Mouse (Mus musculus): ENCODE data around the gene Dip2a. TPM values are rescaled to one million over a fixed set of nuclear protein-coding genes. Genes with fewer than 3 reads are reported as not detected.

The Dip2a gene
- polyA plus RNA-seq, 1 experiment from 2014 or later, result 12.2 TPM

DNA sequence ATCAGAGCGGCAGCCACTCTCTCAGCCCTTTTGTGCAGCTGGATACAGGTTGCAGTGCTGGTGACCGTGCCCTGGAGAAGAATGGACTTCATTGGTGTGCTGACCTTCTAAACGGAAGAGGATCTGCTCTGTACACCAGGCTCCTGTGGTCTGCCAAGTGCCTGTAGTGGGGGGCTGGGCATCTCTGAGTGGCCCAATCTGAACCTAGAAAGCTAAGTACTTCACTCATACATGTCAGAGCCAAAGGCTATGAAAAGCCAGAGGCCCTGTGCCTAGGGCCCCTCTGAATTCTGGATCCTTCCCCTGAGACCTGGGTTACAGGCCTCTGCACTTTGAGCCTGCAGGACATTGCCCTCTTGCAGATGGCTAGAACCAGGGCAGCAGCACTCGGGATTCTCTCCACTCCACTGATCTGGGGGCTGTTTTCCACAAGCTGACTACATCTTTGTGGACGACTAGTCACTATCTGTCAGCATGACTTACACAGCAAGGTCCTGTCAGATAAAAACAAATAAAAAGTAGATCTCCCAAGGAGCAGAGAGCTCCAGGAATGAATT lies 66.5 kb downstream of the Dip2a start:
- Histone ChIP-seq H3K4me3 (ENCODE audit: low read length) (no peak overlapping the region), H3K27me3 (ENCODE audit: insufficient read depth, low read length) (no peaks in the 10 kb centered on the region), H3K27ac (ENCODE audit: low read length) (no peak overlapping the region), H3K36me3 (ENCODE audit: insufficient read depth, low read length) (peaks cover 32% of the 10 kb centered on the region), H3K9me3 (ENCODE audit: low read length) (no peaks in the 10 kb centered on the region), H3K4me1 (ENCODE audit: insufficient read depth, low read length) (no peaks in the 10 kb centered on the region), H3K9ac (replicated peaks; ENCODE audit: low read length) (no peak overlapping the region), H3K4me2 (replicated peaks; ENCODE audit: low read depth, low read length) (no peak overlapping the region)
- 65% methylated on average over 5 of the region's 5 CpGs for WGBS
- ATAC-seq (ENCODE audit: low FRiP score, low TSS enrichment), result no peak

- Histone ChIP-seq H3K9ac (replicated peaks; ENCODE audit: low read length) (no peak overlapping the region), H3K4me1 (ENCODE audit: insufficient read depth, low read length) (no peaks in the 10 kb centered on the region), H3K9me3 (ENCODE audit: low read length) (no peaks in the 10 kb centered on the region), H3K27me3 (ENCODE audit: insufficient read depth, low read length) (no peaks in the 10 kb centered on the region), H3K4me2 (replicated peaks; ENCODE audit: low read depth, low read length) (no peak overlapping the region), H3K4me3 (ENCODE audit: low read length) (no peak overlapping the region), H3K27ac (ENCODE audit: low read length) (no peak overlapping the region), H3K36me3 (ENCODE audit: insufficient read depth, low read length) (peaks cover 39% of the 10 kb centered on the region)
- 80% methylated on average over 10 of the region's 10 CpGs for WGBS
- no peak for ATAC-seq (ENCODE audit: low FRiP score, low TSS enrichment)
Measured at GRCm38 (mm10) chr10:76275256-76275655, 69.8 kb downstream of the Dip2a start.

DNA sequence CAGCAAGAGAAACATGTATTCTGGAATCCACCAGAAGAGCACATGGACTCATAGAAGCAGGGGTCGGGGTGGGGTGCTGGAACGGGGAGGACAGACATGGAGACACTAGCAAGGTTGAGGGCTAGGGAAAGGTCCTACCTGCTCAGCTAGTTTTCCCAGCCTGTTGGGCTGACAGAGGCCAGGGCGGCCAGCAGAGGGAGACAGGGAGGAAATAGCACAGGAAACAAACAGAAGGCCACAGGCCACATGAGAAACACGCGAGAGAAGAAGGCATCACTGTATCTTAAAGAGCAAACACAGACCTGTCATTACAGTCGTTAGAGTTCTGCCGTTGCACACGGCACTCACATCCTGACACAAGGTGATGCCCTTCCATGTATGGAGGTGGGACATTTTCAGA lies 73.9 kb downstream of the Dip2a start:
- H3K9me3 ChIP-seq (ENCODE audit: low read length), result no peaks in the 10 kb centered on the region
- H3K27ac ChIP-seq (ENCODE audit: low read length), result no peak overlapping the region
- peaks cover 38% of the 10 kb centered on the region for H3K36me3 ChIP-seq (ENCODE audit: insufficient read depth, low read length)
- no peak overlapping the region for H3K4me3 ChIP-seq (ENCODE audit: low read length)
- ATAC-seq (ENCODE audit: low FRiP score, low TSS enrichment), result no peak
- WGBS, result 44% methylated on average over 8 of the region's 8 CpGs
- no peaks in the 10 kb centered on the region for H3K4me1 ChIP-seq (ENCODE audit: insufficient read depth, low read length)
- H3K4me2 ChIP-seq (replicated peaks; ENCODE audit: low read depth, low read length), result no peak overlapping the region
- H3K9ac ChIP-seq (replicated peaks; ENCODE audit: low read length), result no peak overlapping the region
- no peaks in the 10 kb centered on the region for H3K27me3 ChIP-seq (ENCODE audit: insufficient read depth, low read length)

DNA sequence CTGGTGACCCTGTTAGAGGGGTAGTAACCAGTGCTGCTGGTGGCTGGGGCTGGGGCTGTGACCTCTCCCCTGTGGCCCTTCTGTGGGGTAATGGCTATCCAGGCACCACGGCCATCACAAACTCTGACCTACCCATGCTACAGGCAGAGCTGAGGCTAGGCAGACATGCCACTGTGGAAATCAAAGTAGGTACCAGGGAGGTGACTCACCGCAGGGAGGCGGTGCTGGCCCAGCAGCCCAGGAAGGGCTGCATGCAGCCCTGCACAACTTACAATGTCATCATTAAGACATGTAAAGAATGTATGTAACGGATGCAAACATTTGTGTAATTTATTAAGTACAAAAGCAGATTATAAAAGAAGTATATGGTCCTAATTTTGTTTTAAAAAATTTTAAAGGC lies 82.7 kb downstream of the Dip2a start:
- H3K27me3 ChIP-seq (ENCODE audit: insufficient read depth, low read length), result no peaks in the 10 kb centered on the region
- H3K4me3 ChIP-seq (ENCODE audit: low read length), result no peak overlapping the region
- WGBS, result 67% methylated on average over 4 of the region's 4 CpGs
- peaks cover 23% of the 10 kb centered on the region for H3K36me3 ChIP-seq (ENCODE audit: insufficient read depth, low read length)
- ATAC-seq (ENCODE audit: low FRiP score, low TSS enrichment), result no peak
- H3K4me1 ChIP-seq (ENCODE audit: insufficient read depth, low read length), result 0 out of 2 replicates have a peak, but pooled peaks cover 5% of the 10 kb centered on the region
- H3K9me3 ChIP-seq (ENCODE audit: low read length), result no peaks in the 10 kb centered on the region
- no peak overlapping the region for H3K9ac ChIP-seq (replicated peaks; ENCODE audit: low read length)
- H3K27ac ChIP-seq (ENCODE audit: low read length), result no peak overlapping the region
- H3K4me2 ChIP-seq (replicated peaks; ENCODE audit: low read depth, low read length), result no peak overlapping the region

GRCm38 (mm10) chr10:76261447-76261846 lies 83.6 kb downstream of the Dip2a start:
- H3K27me3 ChIP-seq (ENCODE audit: insufficient read depth, low read length), result no peaks in the 10 kb centered on the region
- no peak for ATAC-seq (ENCODE audit: low FRiP score, low TSS enrichment)
- H3K9me3 ChIP-seq (ENCODE audit: low read length), result no peaks in the 10 kb centered on the region
- no peak overlapping the region for H3K4me3 ChIP-seq (ENCODE audit: low read length)
- no peak overlapping the region for H3K9ac ChIP-seq (replicated peaks; ENCODE audit: low read length)
- 57% methylated on average over 3 of the region's 3 CpGs for WGBS
- H3K36me3 ChIP-seq (ENCODE audit: insufficient read depth, low read length), result peaks cover 23% of the 10 kb centered on the region
- 0 out of 2 replicates have a peak, but pooled peaks cover 5% of the 10 kb centered on the region for H3K4me1 ChIP-seq (ENCODE audit: insufficient read depth, low read length)
- no peak overlapping the region for H3K4me2 ChIP-seq (replicated peaks; ENCODE audit: low read depth, low read length)
- H3K27ac ChIP-seq (ENCODE audit: low read length), result no peak overlapping the region

GRCm38 (mm10) chr10:76260358-76261059 lies 84.6 kb downstream of the Dip2a start:
- Histone ChIP-seq H3K27me3 (ENCODE audit: insufficient read depth, low read length) (no peaks in the 10 kb centered on the region), H3K4me2 (replicated peaks; ENCODE audit: low read depth, low read length) (no peak overlapping the region), H3K36me3 (ENCODE audit: insufficient read depth, low read length) (peaks cover 14% of the 10 kb centered on the region), H3K4me1 (ENCODE audit: insufficient read depth, low read length) (0 out of 2 replicates have a peak, but pooled peaks cover 5% of the 10 kb centered on the region), H3K4me3 (ENCODE audit: low read length) (no peak overlapping the region), H3K9me3 (ENCODE audit: low read length) (no peaks in the 10 kb centered on the region), H3K9ac (replicated peaks; ENCODE audit: low read length) (no peak overlapping the region), H3K27ac (ENCODE audit: low read length) (no peak overlapping the region)
- ATAC-seq (ENCODE audit: low FRiP score, low TSS enrichment), result no peak; the same call in 1 of the 2 replicates
- WGBS, result 54% methylated on average over 11 of the region's 11 CpGs

GRCm38 (mm10) chr10:76259566-76260232 lies 85.4 kb downstream of the Dip2a start:
- WGBS, result 68% methylated on average over 18 of the region's 18 CpGs
- no peak for ATAC-seq (ENCODE audit: low FRiP score, low TSS enrichment)
- no peak overlapping the region for H3K27ac ChIP-seq (ENCODE audit: low read length)
- no peaks in the 10 kb centered on the region for H3K27me3 ChIP-seq (ENCODE audit: insufficient read depth, low read length)
- 0 out of 2 replicates have a peak, but pooled peaks cover 5% of the 10 kb centered on the region for H3K4me1 ChIP-seq (ENCODE audit: insufficient read depth, low read length)
- H3K4me2 ChIP-seq (replicated peaks; ENCODE audit: low read depth, low read length), result no peak overlapping the region
- H3K9me3 ChIP-seq (ENCODE audit: low read length), result no peaks in the 10 kb centered on the region
- no peak overlapping the region for H3K4me3 ChIP-seq (ENCODE audit: low read length)
- 0 out of 2 replicates have a peak, but pooled peaks cover 7% of the 10 kb centered on the region for H3K36me3 ChIP-seq (ENCODE audit: insufficient read depth, low read length)
- no peak overlapping the region for H3K9ac ChIP-seq (replicated peaks; ENCODE audit: low read length)

GRCm38 (mm10) chr10:76257719-76258390 lies 87.2 kb downstream of the Dip2a start:
- Histone ChIP-seq H3K9ac (replicated peaks; ENCODE audit: low read length) (no peak overlapping the region), H3K9me3 (ENCODE audit: low read length) (no peaks in the 10 kb centered on the region), H3K27ac (ENCODE audit: low read length) (no peak overlapping the region), H3K36me3 (ENCODE audit: insufficient read depth, low read length) (no peaks in the 10 kb centered on the region), H3K27me3 (ENCODE audit: insufficient read depth, low read length) (no peaks in the 10 kb centered on the region), H3K4me1 (ENCODE audit: insufficient read depth, low read length) (peaks cover 9% of the 10 kb centered on the region; the same call in 1 of the 2 replicates), H3K4me3 (ENCODE audit: low read length) (no peak overlapping the region), H3K4me2 (replicated peaks; ENCODE audit: low read depth, low read length) (no peak overlapping the region)
- ATAC-seq (ENCODE audit: low FRiP score, low TSS enrichment), result no peak
- 66% methylated on average over 12 of the region's 12 CpGs for WGBS

DNA sequence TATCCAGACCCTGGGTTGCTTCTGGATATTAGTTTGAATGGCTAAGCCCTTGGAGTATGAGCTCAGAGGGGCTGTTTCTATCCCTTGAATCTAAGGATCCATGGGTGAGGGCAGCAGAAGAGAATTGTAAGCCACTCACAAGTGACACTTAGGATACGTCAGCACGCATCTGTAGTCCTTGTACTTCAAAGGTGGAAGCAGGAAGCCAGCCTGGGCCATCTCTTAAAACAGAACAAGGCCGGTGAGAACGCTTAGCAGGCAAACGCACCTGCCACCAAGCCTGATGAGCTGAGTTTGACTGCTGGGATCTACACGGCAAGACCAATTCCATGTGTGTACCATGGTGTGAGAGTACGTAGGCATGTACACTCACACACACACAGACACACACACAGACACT lies 87.9 kb downstream of the Dip2a start:
- H3K4me2 ChIP-seq (replicated peaks; ENCODE audit: low read depth, low read length), result no peak overlapping the region
- H3K4me3 ChIP-seq (ENCODE audit: low read length), result no peak overlapping the region
- H3K9me3 ChIP-seq (ENCODE audit: low read length), result no peaks in the 10 kb centered on the region
- no peak overlapping the region for H3K27ac ChIP-seq (ENCODE audit: low read length)
- WGBS, result 94% methylated on average over 7 of the region's 7 CpGs
- H3K36me3 ChIP-seq (ENCODE audit: insufficient read depth, low read length), result no peaks in the 10 kb centered on the region
- H3K9ac ChIP-seq (replicated peaks; ENCODE audit: low read length), result no peak overlapping the region
- H3K27me3 ChIP-seq (ENCODE audit: insufficient read depth, low read length), result no peaks in the 10 kb centered on the region
- peaks cover 9% of the 10 kb centered on the region; the same call in 1 of the 2 replicates for H3K4me1 ChIP-seq (ENCODE audit: insufficient read depth, low read length)
- ATAC-seq (ENCODE audit: low FRiP score, low TSS enrichment), result no peak
